Mouse (Mus musculus) spleen, adult 12 weeks (tissue): ENCODE results near the gene Obp2a.
"Not testable (repeated sequence)": the region's sequence is repeated elsewhere in the genome, so short reads cannot be mapped to it uniquely, and the experiment has no call there.

Experiments used
- DNase-seq: peaks from one replicate; pipeline ENCODE4 v3.0.0; 2022; ENCODE audit warnings: low spot score

The Obp2a gene

GRCm38 (mm10) chr2:25699743-25700142 is at the start of gene Obp2a:
Gene Obp2a (plus strand): TSS chr2:25700043.
- DNase-seq: not testable (repeated sequence)

GRCm38 (mm10) chr2:25652902-25653301 is 46.9 kb upstream of the Obp2a start, which contains the start of gene Lcn8:
Gene Lcn8 (plus strand): TSS chr2:25653120.
- no peak for DNase-seq

- DNase-seq: no peak
These were observed 45.3 kb upstream of the Obp2a start for GRCm38 (mm10) chr2:25654502-25654901.

- DNase-seq: no peak
These were observed 43.2 kb upstream of the Obp2a start for GRCm38 (mm10) chr2:25656691-25657090.

GRCm38 (mm10) chr2:25657246-25657645 is 42.6 kb upstream of the Obp2a start:
- DNase-seq: no peak

GRCm38 (mm10) chr2:25657652-25658051 is 42.2 kb upstream of the Obp2a start, which contains the start of gene Lcn5:
Gene Lcn5 (plus strand): TSS chr2:25657952.
- DNase-seq: no peak

- DNase-seq: no peak
These were observed 39.6 kb upstream of the Obp2a start for GRCm38 (mm10) chr2:25660279-25660678.

GRCm38 (mm10) chr2:25661245-25661970 is 38.4 kb upstream of the Obp2a start:
- no peak for DNase-seq

- peak; percentile 9 for DNase-seq
These were observed 36.3 kb upstream of the Obp2a start for GRCm38 (mm10) chr2:25663511-25663910.

GRCm38 (mm10) chr2:25664125-25664524 is 35.7 kb upstream of the Obp2a start:
- no peak for DNase-seq

GRCm38 (mm10) chr2:25666516-25666915 is 33.3 kb upstream of the Obp2a start:
- DNase-seq: no peak

GRCm38 (mm10) chr2:25676486-25676885 is 23.4 kb upstream of the Obp2a start, which contains the start of gene Lcn6:
Gene Lcn6 (plus strand): TSS chr2:25676786.
- DNase-seq: no peak

- no peak for DNase-seq
These were observed 20.3 kb upstream of the Obp2a start for GRCm38 (mm10) chr2:25679559-25679958.

GRCm38 (mm10) chr2:25682426-25682825 is 17.4 kb upstream of the Obp2a start, which contains the start of gene Lcn10:
Gene Lcn10 (plus strand): TSS chr2:25682726.
- no peak for DNase-seq

- no peak for DNase-seq
These were observed 12.9 kb upstream of the Obp2a start for GRCm38 (mm10) chr2:25686941-25687340.

GRCm38 (mm10) chr2:25694605-25695004 is 5.2 kb upstream of the Obp2a start:
- DNase-seq: peak; percentile 29

- DNase-seq: no peak
These were observed 2.9 kb upstream of the Obp2a start for GRCm38 (mm10) chr2:25696951-25697350.

- no peak for DNase-seq
These were observed 1.1 kb upstream of the Obp2a start for GRCm38 (mm10) chr2:25698696-25699095.

GRCm38 (mm10) chr2:25701001-25701400 is 1.2 kb downstream of the Obp2a start:
- DNase-seq: no peak

GRCm38 (mm10) chr2:25703706-25704105 is 3.9 kb downstream of the Obp2a start:
- no peak for DNase-seq

GRCm38 (mm10) chr2:25706643-25707481 is 7.0 kb downstream of the Obp2a start, which contains the start of gene Bmyc:
Gene Bmyc (plus strand): TSS chr2:25706739.
- peak; percentile 33 for DNase-seq

GRCm38 (mm10) chr2:25708121-25708520 is 8.3 kb downstream of the Obp2a start:
- no peak for DNase-seq

GRCm38 (mm10) chr2:25709056-25709455 is 9.2 kb downstream of the Obp2a start:
- DNase-seq: not testable (repeated sequence)
